Mouse (Mus musculus) left cerebral cortex, adult 2 months (tissue): ENCODE results near the gene Ptprn2. TPM values are rescaled to one million over a fixed set of nuclear protein-coding genes. Genes with fewer than 3 reads are reported as not detected.

Experiments
- DNase-seq, 2 experiments: peaks; one replicate each; pipeline ENCODE4 v3.0.0; 2021 to 2022; ENCODE audit warnings: low spot score in 2 of 2, mixed read lengths in 1 of 2; ENCODE audit errors: extremely low spot score in 1 of 2
- H3K27ac ChIP-seq: fragments of 200-600 bp; 2 replicates; pipeline ENCODE4 v1.8.1; 2022
- H3K4me3 ChIP-seq: fragments of 200-600 bp; 2 replicates; pipeline ENCODE4 v1.8.1; 2022
- CTCF ChIP-seq: fragments of 200-600 bp; IDR thresholded peaks from 2 replicates; pipeline ENCODE4 v1.8.1; 2022; ENCODE audit warnings: antibody characterized with exemption, mild to moderate bottlenecking, moderate library complexity
- intact Hi-C: fragments of 180-260 bp; cut with DNase I; formaldehyde crosslinking; loops from one replicate; pipeline ENCODE4 v1.15.1; 2025
- total RNA-seq, 2 experiments: library from RNA; stranded (reverse); gene quantifications; 2 replicates each; pipeline ENCODE4 v1.2.3; 2021

Gene Ptprn2
- total RNA-seq, 2 experiments from 2014 or later = 339 to 346 TPM

DNA sequence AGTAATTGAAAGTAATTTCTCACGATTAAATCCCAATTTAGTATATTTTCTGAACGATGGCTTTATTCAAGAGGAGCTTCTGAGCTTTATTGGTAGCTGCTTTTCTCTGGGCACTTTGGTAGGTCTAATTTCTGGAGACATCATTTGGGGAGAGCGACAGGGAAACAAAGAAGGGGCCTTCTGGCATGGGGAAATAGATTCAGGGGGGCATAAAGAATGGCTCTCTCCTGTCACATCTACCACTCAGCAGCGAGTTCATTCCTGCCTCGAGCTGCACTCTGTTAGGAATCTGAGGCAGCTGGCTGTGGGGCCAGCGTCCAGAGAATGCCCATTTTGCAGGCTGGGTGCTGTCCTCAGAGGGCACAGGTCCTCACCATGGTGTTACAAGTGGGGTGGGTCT, 285.4 kb downstream of the Ptprn2 start:
- DNase-seq = no peak
- intact Hi-C loops = no loop called here
- no peak for TF ChIP-seq CTCF
- Histone ChIP-seq H3K4me3 (no peak overlapping the region), H3K27ac (no peak overlapping the region)

DNA sequence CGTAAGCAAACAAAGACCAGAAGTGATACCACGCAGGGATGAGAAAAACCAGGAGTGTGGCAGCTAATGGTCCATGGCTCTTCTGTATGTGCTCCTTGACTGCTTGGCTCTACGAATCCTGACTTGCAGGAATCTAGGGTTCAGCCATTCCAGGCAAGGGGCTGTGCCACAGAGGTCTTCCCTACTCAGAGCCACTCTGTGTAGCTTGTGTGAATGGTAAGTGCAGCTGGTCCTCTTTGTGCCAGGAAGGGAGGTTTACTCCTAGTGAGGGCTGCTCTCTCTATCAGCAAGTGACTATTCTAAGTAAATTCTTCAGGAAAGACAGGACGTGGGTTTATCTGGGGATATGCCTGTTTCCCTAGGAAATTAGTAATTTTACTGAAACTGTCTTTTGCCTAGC, 286.0 kb downstream of the Ptprn2 start:
- H3K27ac ChIP-seq = no peak overlapping the region; the same call in 1 of the 2 replicates
- DNase-seq = no peak
- intact Hi-C loops = no loop called here
- H3K4me3 ChIP-seq = no peak overlapping the region
- no peak for TF ChIP-seq CTCF

DNA sequence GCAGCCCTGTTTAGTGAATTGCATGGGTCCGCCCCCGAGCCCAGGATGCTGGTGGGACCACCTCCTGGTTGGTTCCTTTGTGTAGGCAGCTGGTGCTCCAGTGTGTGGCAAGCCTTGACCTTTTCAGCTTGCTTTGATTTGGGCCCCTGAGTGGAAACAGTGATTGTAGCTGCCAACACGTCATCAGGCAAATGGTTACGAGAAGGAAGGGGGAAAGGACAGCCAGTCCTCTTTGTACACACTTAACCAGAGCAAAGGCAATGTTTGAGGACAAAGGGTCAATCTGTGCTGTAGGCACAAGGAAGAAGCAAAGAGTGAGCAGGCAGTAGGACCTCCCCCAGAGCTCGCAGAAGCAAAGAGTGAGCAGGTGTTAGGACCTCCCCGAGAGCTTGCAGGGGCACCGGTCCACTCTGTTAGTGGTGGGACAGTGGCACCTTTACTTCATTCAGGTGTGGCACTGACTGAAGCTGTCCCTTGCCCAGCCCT, 286.6 kb downstream of the Ptprn2 start:
- no peak for DNase-seq
- intact Hi-C loops = no loop called here
- no peak for TF ChIP-seq CTCF
- H3K4me3 ChIP-seq = no peak overlapping the region
- no peak overlapping the region; the same call in 1 of the 2 replicates for H3K27ac ChIP-seq

DNA sequence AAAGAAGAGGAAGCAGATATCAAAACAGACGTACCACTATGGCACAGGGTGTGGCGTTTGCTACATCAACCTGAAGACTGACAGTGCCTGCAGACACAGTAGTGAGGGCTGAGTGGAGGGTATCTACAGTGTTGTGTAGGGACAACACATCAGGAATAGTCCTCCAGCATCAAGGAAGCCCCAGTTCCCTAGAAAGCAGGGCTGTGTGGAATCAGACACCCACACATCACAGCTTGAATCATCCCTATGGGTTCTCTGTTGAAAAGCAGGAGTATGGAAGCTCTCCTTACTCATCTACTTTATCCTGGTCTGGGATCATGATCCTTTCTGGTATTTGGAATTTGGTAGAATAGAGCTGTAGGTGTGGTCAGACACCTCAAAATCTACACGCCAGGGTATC, 287.8 kb downstream of the Ptprn2 start:
- no peak for TF ChIP-seq CTCF
- peak in 1 of 2 experiments; percentile 7 for DNase-seq
- H3K4me3 ChIP-seq = no peak overlapping the region
- no peak overlapping the region for H3K27ac ChIP-seq
- intact Hi-C loops = no loop called here

DNA sequence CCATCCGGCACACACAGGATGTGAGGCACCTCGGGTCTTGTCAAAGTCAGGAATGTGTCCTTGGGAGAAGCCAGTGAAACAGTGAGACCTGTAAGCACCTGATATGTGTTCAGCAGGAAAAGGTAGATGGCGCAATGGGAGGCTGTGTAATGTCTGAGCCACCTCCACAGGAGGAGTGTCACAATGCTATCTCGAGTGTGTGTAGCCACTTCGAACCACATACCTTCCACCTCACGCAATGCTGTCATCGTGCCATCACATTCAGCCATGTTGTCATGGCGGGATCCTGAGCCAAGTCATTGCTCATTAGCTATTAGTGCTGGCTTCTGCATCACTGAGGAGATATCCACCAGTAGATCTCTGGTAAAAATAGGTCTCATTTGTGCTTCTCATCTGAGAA, 290.9 kb downstream of the Ptprn2 start:
- Histone ChIP-seq H3K27ac (no peak overlapping the region), H3K4me3 (no peak overlapping the region)
- intact Hi-C loops = no loop called here
- TF ChIP-seq CTCF = no peak
- no peak for DNase-seq

DNA sequence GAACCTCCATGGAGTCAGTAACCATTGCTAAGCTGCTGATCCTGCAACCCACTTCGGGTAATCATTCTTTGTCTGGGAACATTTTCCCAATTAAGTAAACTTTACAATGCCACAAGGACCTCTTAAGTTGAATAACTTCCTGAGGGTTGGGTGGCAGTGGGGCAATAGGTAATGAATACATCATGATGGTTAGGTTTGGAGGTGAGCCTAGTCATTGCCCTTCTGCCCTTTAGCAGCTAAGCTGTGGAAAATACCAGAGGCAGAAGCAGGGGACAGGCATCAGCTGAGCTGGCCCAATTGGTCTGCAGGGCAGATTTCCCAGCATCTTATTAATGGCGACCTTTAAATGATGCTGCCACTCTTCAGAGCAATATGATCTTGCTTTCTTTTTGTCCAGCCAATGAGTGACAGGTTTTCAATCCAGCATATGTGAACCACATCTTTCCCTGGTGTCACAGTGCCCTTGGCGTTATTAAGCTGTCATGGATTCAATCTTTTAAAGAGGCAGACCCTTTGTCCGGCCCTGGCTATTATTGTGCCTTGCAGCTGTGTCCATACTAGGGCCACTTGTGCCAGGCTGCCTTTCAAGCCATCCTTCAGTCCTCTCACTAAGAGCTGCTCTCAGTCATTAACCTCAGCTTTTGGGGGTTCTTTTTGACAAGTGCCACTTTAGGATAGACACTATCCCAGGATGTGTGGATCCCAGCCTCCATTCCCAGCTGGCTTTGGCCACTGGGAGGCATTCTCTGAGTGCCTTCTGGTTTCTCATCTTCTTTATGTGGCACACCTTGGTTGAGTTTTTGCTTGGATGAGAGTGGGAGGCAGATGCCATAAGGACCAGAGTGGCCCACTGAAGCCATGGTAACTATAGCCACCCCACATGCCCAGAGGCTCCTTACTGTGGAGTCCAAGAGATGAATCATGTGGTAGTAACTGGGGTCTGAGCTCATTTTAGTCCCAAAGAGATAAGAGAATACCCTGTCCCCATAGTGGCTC, 292.9 kb downstream of the Ptprn2 start:
- intact Hi-C loops = no loop called here
- no peak for DNase-seq
- H3K4me3 ChIP-seq = no peak overlapping the region
- no peak overlapping the region for H3K27ac ChIP-seq
- no peak for TF ChIP-seq CTCF

DNA sequence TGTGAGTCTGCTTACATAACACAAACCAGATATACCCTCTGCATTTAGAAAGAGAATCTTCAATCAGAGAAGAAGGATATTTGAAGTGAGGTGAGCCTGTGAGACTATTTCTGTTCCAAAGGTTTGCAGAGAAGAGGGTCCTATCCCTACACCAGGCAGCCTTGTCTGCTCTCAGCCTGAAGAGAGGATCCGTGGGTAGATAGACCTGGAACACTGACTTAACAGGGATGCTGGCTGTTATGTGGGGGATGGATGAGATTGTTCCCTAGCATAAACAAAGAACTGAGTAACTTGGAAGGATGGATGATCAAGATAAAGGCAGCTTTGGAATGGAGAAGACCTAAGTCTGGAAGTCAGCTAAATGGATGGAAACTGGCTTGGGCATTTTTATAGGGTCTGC, 294.9 kb downstream of the Ptprn2 start:
- TF ChIP-seq CTCF = no peak
- H3K27ac ChIP-seq = peak overlapping the region; percentile 63
- intact Hi-C loops = no loop called here
- H3K4me3 ChIP-seq = no peak overlapping the region
- DNase-seq = peak in 1 of 2 experiments; percentile 6

DNA sequence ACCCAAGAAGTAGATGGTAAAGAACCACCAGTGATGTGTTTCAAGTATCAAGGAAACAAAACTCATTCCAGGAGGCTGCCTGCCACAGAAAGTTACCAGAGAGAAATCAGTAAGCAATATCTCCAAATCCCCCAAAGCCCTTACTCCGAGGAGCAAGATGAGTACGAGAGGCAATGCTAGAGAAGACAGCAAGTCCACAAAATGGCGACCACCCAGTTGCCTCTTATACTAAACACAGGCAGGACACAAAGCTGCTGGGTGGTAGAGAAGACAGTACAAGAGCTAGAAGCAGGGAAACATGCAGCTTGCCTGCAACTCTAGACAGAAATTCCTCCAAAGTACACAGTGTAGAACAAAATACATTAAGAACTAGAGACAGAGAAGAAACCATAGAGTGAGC, 300.2 kb downstream of the Ptprn2 start:
- DNase-seq = peak in 1 of 2 experiments; percentile 5
- H3K27ac ChIP-seq = no peak overlapping the region
- intact Hi-C loops = no loop called here
- TF ChIP-seq CTCF = no peak
- H3K4me3 ChIP-seq = no peak overlapping the region

DNA sequence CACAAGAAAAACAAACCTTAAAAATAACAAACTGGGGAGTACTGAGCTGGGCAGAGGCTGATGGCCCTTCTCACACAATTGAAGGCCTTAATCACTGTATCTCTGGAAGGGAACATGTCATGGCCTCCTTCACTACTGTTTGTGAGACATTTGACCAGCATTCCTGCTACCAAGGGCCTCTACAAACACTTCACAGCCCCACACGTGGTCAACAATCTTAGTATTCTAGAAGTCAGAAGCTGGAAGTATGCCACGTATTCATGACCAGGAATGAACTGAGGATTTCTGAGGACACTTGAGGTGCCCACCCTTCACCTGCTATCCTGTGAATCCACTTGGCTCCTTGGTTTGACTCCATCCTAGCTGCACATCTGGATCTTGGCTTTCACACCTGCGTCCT, 302.8 kb downstream of the Ptprn2 start:
- intact Hi-C loops = no loop called here
- peak in 1 of 2 experiments; percentile 4 for DNase-seq
- TF ChIP-seq CTCF = no peak
- Histone ChIP-seq H3K4me3 (no peak overlapping the region), H3K27ac (no peak overlapping the region)

DNA sequence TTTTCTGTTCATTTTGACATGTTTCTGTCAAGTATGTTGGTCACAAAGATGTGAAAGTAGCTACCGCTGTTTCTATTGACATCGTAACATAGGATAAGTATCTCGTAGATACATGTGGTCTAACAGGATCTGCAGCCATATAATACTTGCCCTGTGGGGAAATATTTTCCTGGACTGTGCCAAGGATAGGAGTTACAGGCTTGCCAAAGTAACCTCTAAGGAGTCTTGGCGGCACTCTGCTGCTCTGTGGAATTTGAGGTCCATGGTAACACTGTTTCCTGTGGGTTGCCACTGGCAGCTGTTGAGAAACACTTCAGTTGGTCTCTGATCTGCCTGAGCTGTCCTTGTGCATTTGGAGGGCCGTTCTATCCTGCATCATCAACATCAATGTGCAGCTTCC, 317.8 kb downstream of the Ptprn2 start:
- TF ChIP-seq CTCF = no peak
- intact Hi-C loops = loop anchor here (1.0 kb wide), 1 partner anchor 8 kb away; no protein-coding TSS in a partner anchor

DNA sequence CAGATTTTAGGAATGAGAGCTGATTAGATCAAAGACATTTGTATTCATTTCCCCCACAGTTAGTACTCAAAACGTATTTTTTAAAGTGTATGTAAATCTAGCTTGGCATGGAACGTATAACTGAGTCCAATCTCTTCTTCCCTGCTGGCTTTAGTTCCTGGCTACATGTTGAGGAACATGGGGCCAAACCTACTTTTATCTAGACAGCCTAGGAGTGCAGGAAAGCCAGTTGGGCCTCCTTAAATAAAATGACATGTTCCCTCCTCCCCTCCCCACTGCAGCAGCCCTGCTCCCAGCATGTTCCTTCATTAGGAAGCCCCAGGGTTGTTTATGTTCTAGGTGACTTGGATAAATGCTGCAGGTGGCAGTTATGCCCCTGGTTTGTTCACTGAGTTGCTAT, 319.2 kb downstream of the Ptprn2 start:
- no peak overlapping the region for H3K4me3 ChIP-seq
- no peak for TF ChIP-seq CTCF
- intact Hi-C loops = loop anchor here (5.0 kb wide), 1 partner anchor 142 kb away; no protein-coding TSS in a partner anchor
- H3K27ac ChIP-seq = peak overlapping the region; percentile 78
- no peak for DNase-seq

More for the DNA sequence above, 317.8 kb downstream of the Ptprn2 start:
- Histone ChIP-seq H3K4me3 (no peak overlapping the region), H3K27ac (no peak overlapping the region)
- DNase-seq = peak in 1 of 2 experiments; percentile 6

DNA sequence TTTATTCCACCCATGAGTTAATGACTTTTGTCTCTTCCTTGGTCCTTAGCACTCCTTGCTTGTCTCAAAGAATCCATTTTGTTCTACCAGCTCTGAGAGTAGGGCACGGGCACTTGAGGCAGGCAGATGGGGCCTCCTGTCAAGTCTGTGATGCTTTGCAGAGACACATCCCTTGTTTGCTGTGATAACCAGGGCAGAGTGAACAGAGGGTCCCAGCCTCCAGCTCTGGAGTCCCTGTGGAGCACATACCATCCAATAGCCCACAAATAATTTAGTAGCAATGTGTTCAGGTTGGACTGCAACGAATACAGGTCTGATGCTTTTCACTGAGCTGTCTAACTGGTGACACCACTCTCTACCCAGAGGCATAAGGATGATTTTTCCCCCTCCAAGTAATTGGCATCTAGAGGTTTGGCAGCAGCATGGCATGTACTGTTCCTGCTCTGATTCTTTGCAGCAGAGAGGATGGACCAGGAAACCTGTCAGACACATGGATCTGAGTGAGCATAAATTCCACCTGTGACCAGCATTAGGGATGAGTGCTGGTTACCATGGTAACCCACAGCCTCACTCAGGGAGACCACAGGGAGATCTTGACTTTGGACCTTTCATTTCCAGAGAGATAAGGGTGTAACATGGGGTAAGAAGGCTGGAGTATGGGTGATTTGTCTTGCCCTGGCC, 319.7 kb downstream of the Ptprn2 start:
- peak overlapping the region; percentile 78 for H3K27ac ChIP-seq
- intact Hi-C loops = loop anchor here (5.0 kb wide), 1 partner anchor 143 kb away; no protein-coding TSS in a partner anchor
- no peak overlapping the region for H3K4me3 ChIP-seq
- peak in 1 of 2 experiments; percentile 10 for DNase-seq
- no peak for TF ChIP-seq CTCF
